Mouse (Mus musculus): ENCODE results near the gene Sumf2. TPM values are rescaled to one million over a fixed set of nuclear protein-coding genes. Genes with fewer than 3 reads are reported as not detected.
"Not testable (repeated sequence)": the region's sequence is repeated elsewhere in the genome, so short reads cannot be mapped to it uniquely, and the experiment has no call there.

Gene Sumf2
- polyA plus RNA-seq, 1 experiment = 19.4 TPM

GRCm38 (mm10) chr5:129877731-129878455 is 31.1 kb downstream of the Sumf2 start:
- Histone ChIP-seq H3K27me3 (ENCODE audit: control insufficient read depth, insufficient read depth, low read length) (no peaks in the 10 kb centered on the region), H3K36me3 (ENCODE audit: control insufficient read depth, insufficient read depth, low read length) (peaks cover 23% of the 10 kb centered on the region), H3K4me1 (replicated peaks; ENCODE audit: control insufficient read depth, insufficient read depth, low read length) (no peaks in the 10 kb centered on the region), H3K4me3 (ENCODE audit: control insufficient read depth, insufficient read depth, low read length) (no peak overlapping the region), H3K27ac (ENCODE audit: control insufficient read depth, insufficient read depth, low read length) (no peak overlapping the region)
- DNase-seq = no peak
- no peak for TF ChIP-seq CTCF (IDR thresholded peaks at IDR 0.05; ENCODE audit: borderline replicate concordance, control insufficient read depth, extremely low read depth, insufficient read depth, low read length, poor library complexity)
- 87% methylated on average over 9 of the region's 9 CpGs for WGBS

- H3K4me1 ChIP-seq (replicated peaks; ENCODE audit: control insufficient read depth, insufficient read depth, low read length) = no peaks in the 10 kb centered on the region
- TF ChIP-seq POLR2A (IDR thresholded peaks at IDR 0.05; ENCODE audit: control insufficient read depth, extremely low read depth, insufficient read depth, low read length, poor library complexity) (no peak), CTCF (IDR thresholded peaks at IDR 0.05; ENCODE audit: borderline replicate concordance, control insufficient read depth, extremely low read depth, insufficient read depth, low read length, poor library complexity) (no peak)
- no peaks in the 10 kb centered on the region for H3K27me3 ChIP-seq (ENCODE audit: control insufficient read depth, insufficient read depth, low read length)
- H3K36me3 ChIP-seq (ENCODE audit: control insufficient read depth, insufficient read depth, low read length) = peaks cover 29% of the 10 kb centered on the region
- WGBS = 91% methylated on average over 2 of the region's 2 CpGs
- no peak overlapping the region for H3K27ac ChIP-seq (ENCODE audit: control insufficient read depth, insufficient read depth, low read length)
- no peak for DNase-seq
- no peak overlapping the region for H3K4me3 ChIP-seq (ENCODE audit: control insufficient read depth, insufficient read depth, low read length)
Observed at GRCm38 (mm10) chr5:129878946-129879345, 32.2 kb downstream of the Sumf2 start.

- no peak for TF ChIP-seq POLR2A (IDR thresholded peaks at IDR 0.05; ENCODE audit: control insufficient read depth, extremely low read depth, insufficient read depth, low read length, poor library complexity)
- TF ChIP-seq CTCF (IDR thresholded peaks at IDR 0.05; ENCODE audit: borderline replicate concordance, control insufficient read depth, extremely low read depth, insufficient read depth, low read length, poor library complexity) = no peak
- H3K27me3 ChIP-seq (ENCODE audit: control insufficient read depth, insufficient read depth, low read length) = no peaks in the 10 kb centered on the region
- H3K4me1 ChIP-seq (replicated peaks; ENCODE audit: control insufficient read depth, insufficient read depth, low read length) = no peaks in the 10 kb centered on the region
- no peak overlapping the region for H3K27ac ChIP-seq (ENCODE audit: control insufficient read depth, insufficient read depth, low read length)
- WGBS = 89% methylated on average over 3 of the region's 3 CpGs
- no peak overlapping the region for H3K4me3 ChIP-seq (ENCODE audit: control insufficient read depth, insufficient read depth, low read length)
- no peak for DNase-seq
- H3K36me3 ChIP-seq (ENCODE audit: control insufficient read depth, insufficient read depth, low read length) = peaks cover 34% of the 10 kb centered on the region
Observed at GRCm38 (mm10) chr5:129879888-129880287, 33.1 kb downstream of the Sumf2 start.

GRCm38 (mm10) chr5:129886271-129886670 is 39.5 kb downstream of the Sumf2 start:
- WGBS = 35% methylated on average over 10 of the region's 10 CpGs
- TF ChIP-seq CTCF (IDR thresholded peaks at IDR 0.05; ENCODE audit: borderline replicate concordance, control insufficient read depth, extremely low read depth, insufficient read depth, low read length, poor library complexity) (no peak), POLR2A (IDR thresholded peaks at IDR 0.05; ENCODE audit: control insufficient read depth, extremely low read depth, insufficient read depth, low read length, poor library complexity) (no peak)
- no peak overlapping the region for H3K27ac ChIP-seq (ENCODE audit: control insufficient read depth, insufficient read depth, low read length)
- peaks cover 7% of the 10 kb centered on the region for H3K4me1 ChIP-seq (replicated peaks; ENCODE audit: control insufficient read depth, insufficient read depth, low read length)
- H3K27me3 ChIP-seq (ENCODE audit: control insufficient read depth, insufficient read depth, low read length) = no peaks in the 10 kb centered on the region
- peaks cover 24% of the 10 kb centered on the region for H3K36me3 ChIP-seq (ENCODE audit: control insufficient read depth, insufficient read depth, low read length)
- H3K4me3 ChIP-seq (ENCODE audit: control insufficient read depth, insufficient read depth, low read length) = peak overlapping the region; percentile 32
- DNase-seq = no peak

GRCm38 (mm10) chr5:129886911-129887636 is 40.3 kb downstream of the Sumf2 start, which contains the start of gene Chchd2:
Gene Chchd2, minus strand, starts transcription at chr5:129887470.
- Histone ChIP-seq H3K4me3 (ENCODE audit: control insufficient read depth, insufficient read depth, low read length) (peak within 1 kb of the TSS; percentile 79), H3K36me3 (ENCODE audit: control insufficient read depth, insufficient read depth, low read length) (peaks cover 16% of the 10 kb centered on the region), H3K4me1 (replicated peaks; ENCODE audit: control insufficient read depth, insufficient read depth, low read length) (peaks cover 7% of the 10 kb centered on the region), H3K27me3 (ENCODE audit: control insufficient read depth, insufficient read depth, low read length) (no peaks in the 10 kb centered on the region), H3K27ac (ENCODE audit: control insufficient read depth, insufficient read depth, low read length) (peak within 1 kb of the TSS; percentile 67)
- DNase-seq = peak; percentile 91
- TF ChIP-seq POLR2A (IDR thresholded peaks at IDR 0.05; ENCODE audit: control insufficient read depth, extremely low read depth, insufficient read depth, low read length, poor library complexity) (peak; percentile 71), CTCF (IDR thresholded peaks at IDR 0.05; ENCODE audit: borderline replicate concordance, control insufficient read depth, extremely low read depth, insufficient read depth, low read length, poor library complexity) (no peak)
- WGBS = under 1% methylated on average over 46 of the region's 46 CpGs

GRCm38 (mm10) chr5:129890390-129890789 is 43.6 kb downstream of the Sumf2 start:
- WGBS = 65% methylated on average over 7 of the region's 7 CpGs

More at GRCm38 (mm10) chr5:129890390-129890789, 43.6 kb downstream of the Sumf2 start:
- not testable (repeated sequence) for H3K27me3 ChIP-seq (ENCODE audit: control insufficient read depth, insufficient read depth, low read length); H3K36me3 ChIP-seq (ENCODE audit: control insufficient read depth, insufficient read depth, low read length); H3K27ac ChIP-seq (ENCODE audit: control insufficient read depth, insufficient read depth, low read length); DNase-seq; H3K4me1 ChIP-seq (replicated peaks; ENCODE audit: control insufficient read depth, insufficient read depth, low read length); H3K4me3 ChIP-seq (ENCODE audit: control insufficient read depth, insufficient read depth, low read length)
